9 mouse cellular contexts compared by ENCODE assay signal in the genomic region with DNA sequence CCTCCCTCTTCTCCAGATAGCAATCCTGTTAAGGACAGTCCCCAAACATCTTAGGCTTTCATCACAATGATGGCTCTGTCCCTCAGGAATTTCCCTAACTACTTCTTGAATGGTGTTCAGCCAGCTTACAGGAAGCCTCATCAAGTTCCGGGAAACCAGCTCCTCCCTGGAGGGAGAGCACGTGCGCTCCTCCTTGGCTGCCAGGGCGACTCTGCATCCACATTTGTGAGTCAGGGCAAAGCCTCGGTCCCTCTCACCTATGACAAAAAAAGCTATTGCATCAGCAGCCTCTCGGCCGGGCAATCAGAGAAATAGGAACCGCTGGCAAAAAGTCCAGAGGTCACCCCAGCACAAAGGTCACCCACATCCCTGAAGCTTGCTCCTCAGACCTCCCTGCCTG. TPM values are rescaled to one million over a fixed set of nuclear protein-coding genes. Genes with fewer than 3 reads are reported as not detected.
DNase-seq lines count a peak whose midpoint lies in the region; ATAC-seq and TF ChIP-seq lines count a peak whose summit lies in the region.
"Had no signal": no experiment of that assay in that cellular context is flagged by ENCODE, and none has a peak within 500 bp of the region (broad histone marks: within the 10 kb centered on the region; RNA-seq: fewer than 3 reads in every experiment).

No protein-coding gene starts in this region.

- no peaks in the 10 kb centered on the region for H3K36me3 ChIP-seq in limb, embryonic 10.5 days
- no peaks in the 10 kb centered on the region for H3K36me3 ChIP-seq in stomach, embryonic 14.5 days (ENCODE audit: control insufficient read depth, insufficient read depth, low read length)
- H3K36me3 ChIP-seq: midbrain, embryonic 12.5 days had no signal

- 11% methylated on average over 8 of the region's 8 CpGs for WGBS in limb, embryonic 10.5 days
- 29% methylated on average over 8 of the region's 8 CpGs for WGBS in stomach, embryonic 14.5 days

- H3K27ac ChIP-seq in layer of hippocampus, adult 2 months = peak overlapping the region; percentile 53; the same call in 1 of the 2 replicates
- peak overlapping the region; percentile 75 for H3K27ac ChIP-seq in limb, embryonic 10.5 days
- peak overlapping the region; percentile 77; the same call in 1 of the 2 replicates for H3K27ac ChIP-seq in stomach, embryonic 14.5 days (ENCODE audit: low read length)
- H3K27ac ChIP-seq: midbrain, embryonic 12.5 days had no signal

- no peaks in the 10 kb centered on the region for H3K9me3 ChIP-seq in limb, embryonic 10.5 days (replicated peaks)
- no peaks in the 10 kb centered on the region for H3K9me3 ChIP-seq in stomach, embryonic 14.5 days (ENCODE audit: control insufficient read depth, low read depth, low read length)
- H3K9me3 ChIP-seq: midbrain, embryonic 12.5 days had no signal

- DNase-seq in adrenal gland, adult 2 months = peak; percentile 34
- DNase-seq in adrenal gland, postnatal 10 days = no peak
- no peak for DNase-seq in layer of hippocampus, adult 2 months (ENCODE audit: low spot score in 2 of 2)
- DNase-seq in layer of hippocampus, adult 11-12 months (ENCODE audit: low spot score) = no peak
- DNase-seq in limb, embryonic 10.5 days (ENCODE audit: low spot score) = no peak
- no peak for DNase-seq in urinary bladder, postnatal 10 days (ENCODE audit: low spot score)
- no peak for DNase-seq in thymus, postnatal 10 days (ENCODE audit: low spot score in 2 of 2)

- H3K4me3 ChIP-seq in layer of hippocampus, adult 2 months = no peak overlapping the region
- H3K4me3 ChIP-seq in limb, embryonic 10.5 days = peak overlapping the region; percentile 15; the same call in 1 of the 2 replicates
- H3K4me3 ChIP-seq in stomach, embryonic 14.5 days (ENCODE audit: low read depth, low read length) = no peak overlapping the region
- H3K4me3 ChIP-seq: midbrain, embryonic 12.5 days had no signal

- no peak for ATAC-seq in stomach, embryonic 14.5 days (ENCODE audit: insufficient number of reproducible peaks, insufficient read depth, low FRiP score, low read depth)

- H3K9ac ChIP-seq in stomach, embryonic 14.5 days (replicated peaks; ENCODE audit: low read depth, low read length) = no peak overlapping the region
- H3K9ac ChIP-seq: midbrain, embryonic 12.5 days had no signal

- peaks cover 21% of the 10 kb centered on the region for H3K27me3 ChIP-seq in limb, embryonic 10.5 days (ENCODE audit: low read depth, poor library complexity, severe bottlenecking)
- no peaks in the 10 kb centered on the region for H3K27me3 ChIP-seq in stomach, embryonic 14.5 days (ENCODE audit: control insufficient read depth, insufficient read depth, low read length)

- peaks cover 92% of the 10 kb centered on the region for H3K4me1 ChIP-seq in limb, embryonic 10.5 days
- peaks cover 32% of the 10 kb centered on the region for H3K4me1 ChIP-seq in stomach, embryonic 14.5 days (ENCODE audit: control insufficient read depth, insufficient read depth, low read length)

- no peak for TF ChIP-seq CTCF in layer of hippocampus, adult 2 months (conservative IDR thresholded peaks at IDR 0.05)

- H3K4me2 ChIP-seq in stomach, embryonic 14.5 days (replicated peaks; ENCODE audit: low read depth, low read length) = no peak overlapping the region
- H3K4me2 ChIP-seq: midbrain, embryonic 12.5 days had no signal

RNA-seq across cellular contexts. Expression of gene Tmem51, which starts 13.3 kb away (rescaled TPM):
- total RNA-seq in adrenal gland, adult 2 months (2021) = 1 to 10 TPM; 3.5 to 5.3 TPM
- 9.9 and 10.0 TPM in 2 replicates for polyA plus RNA-seq in adrenal gland, adult 2 months (2012; rRNA removed)
- 1 to 10 TPM; 4.8 to 5.9 TPM for total RNA-seq in adrenal gland, postnatal 10 days (2021)
- total RNA-seq in layer of hippocampus, adult 2 months (2021) = 1 to 10 TPM; 3.9 to 4.5 TPM
- polyA plus RNA-seq in limb, embryonic 10.5 days (2016; fragmentation: Nextera tagmentation; extraction: Ambion mirVana) = 7.0 and 10.8 TPM in 2 replicates
- polyA plus RNA-seq in stomach, embryonic 14.5 days (2014; fragmentation: Nextera tagmentation; extraction: Ambion mirVana) = 43.2 and 48.5 TPM in 2 replicates

RNA-seq across cellular contexts. Expression of gene Fhad1, which starts 56.0 kb away (rescaled TPM):
- total RNA-seq in adrenal gland, adult 2 months (2021) = under 1 TPM; 0.43 to 0.79 TPM
- polyA plus RNA-seq in adrenal gland, adult 2 months (2012; rRNA removed) = 0.13 and 0.16 TPM in 2 replicates
- under 1 TPM; 0.45 to 0.79 TPM for total RNA-seq in adrenal gland, postnatal 10 days (2021)
- total RNA-seq in layer of hippocampus, adult 2 months (2021) = 10 to 100 TPM in 1 of 2 experiments, 1 to 10 TPM in 1; 8.8 to 13.0 TPM
- 0.19 and 0.24 TPM in 2 replicates for polyA plus RNA-seq in limb, embryonic 10.5 days (2016; fragmentation: Nextera tagmentation; extraction: Ambion mirVana)
- 0.78 and 2.5 TPM in 2 replicates for polyA plus RNA-seq in stomach, embryonic 14.5 days (2014; fragmentation: Nextera tagmentation; extraction: Ambion mirVana)

Comparison
In these comparisons a context has a peak if more than half of its experiments do, and no peak if none do; other contexts are left out.
1. RNA of gene Fhad1, which starts 56.0 kb away (total RNA-seq): 8.8 to 13.0 TPM in layer of hippocampus, adult 2 months; 0.43 to 0.79 TPM in adrenal gland, adult 2 months and 0.45 to 0.79 TPM in adrenal gland, postnatal 10 days; every median in the first group is over 4 times any median in the second.
2. Peak in every context shown above with its lines, with median percentiles within 50 percentile points of each other: H3K27ac ChIP-seq.